Mouse (Mus musculus) intestine, postnatal 0 days (tissue): Measurements from ENCODE around the gene Wfikkn2. TPM values are rescaled to one million over a fixed set of nuclear protein-coding genes. Genes with fewer than 3 reads are reported as not detected.
A peak's percentile ranks its signal among the peaks of the same experiment; 100 is the strongest.

Experiments used
- ATAC-seq: fragments of 200-750 bp; cut with Nextera tagmentation; 2 replicates; pipeline ENCODE4 v1.8.0; 2017; ENCODE audit warnings: mild to moderate bottlenecking, moderate TSS enrichment, moderate library complexity
- H3K27ac ChIP-seq: fragments of 300-500 bp; sonication (generic); 2 replicates; pipeline ENCODE4 v1.5.1; 2014; ENCODE audit warnings: mild to moderate bottlenecking, low read depth, low read length, moderate library complexity
- H3K27me3 ChIP-seq: fragments of 300-500 bp; sonication (generic); replicated peaks from 2 replicates; pipeline ENCODE4 v1.6.1; 2014; ENCODE audit warnings: low read length, mixed read lengths; ENCODE audit not compliant: control insufficient read depth, insufficient read depth
- H3K36me3 ChIP-seq: fragments of 300-500 bp; sonication (generic); 2 replicates; pipeline ENCODE4 v1.6.1; 2014; ENCODE audit warnings: mild to moderate bottlenecking, moderate library complexity; ENCODE audit not compliant: control insufficient read depth, insufficient read depth
- H3K4me1 ChIP-seq: fragments of 300-500 bp; sonication (generic); replicated peaks from 2 replicates; pipeline ENCODE4 v1.6.1; 2014; ENCODE audit warnings: antibody characterized with exemption, low read length, mixed read lengths; ENCODE audit not compliant: control insufficient read depth, insufficient read depth
- H3K4me2 ChIP-seq: fragments of 300-500 bp; sonication (generic); replicated peaks from 2 replicates; pipeline ENCODE4 v1.6.1; 2014; ENCODE audit warnings: low read depth, mild to moderate bottlenecking, moderate library complexity
- H3K4me3 ChIP-seq: fragments of 300-500 bp; sonication (generic); 2 replicates; pipeline ENCODE4 v1.5.1; 2014; ENCODE audit warnings: low read depth, low read length
- H3K9ac ChIP-seq: fragments of 300-500 bp; sonication (generic); 2 replicates; pipeline ENCODE4 v1.6.1; 2014; ENCODE audit warnings: mild to moderate bottlenecking, low read depth, low read length
- H3K9me3 ChIP-seq: fragments of 300-500 bp; sonication (generic); 2 replicates; pipeline ENCODE4 v1.6.1; 2016; ENCODE audit warnings: mixed run types; ENCODE audit not compliant: control insufficient read depth
- CTCF ChIP-seq: sonication (generic); IDR thresholded peaks from 2 replicates; pipeline ENCODE4 v1.5.1; 2016; ENCODE audit warnings: low read depth, mild to moderate bottlenecking, control low read depth, antibody characterized with exemption, moderate library complexity
- WGBS: fragments of 180-500 bp; shearing (Covaris S2); extraction: QIAGEN DNeasy Blood & Tissue Kit; methylation state at CpG from one replicate; pipeline ENCODE4 v1.1.7; 2014; 5-methylcytosine and 5-hydroxymethylcytosine counted together
- polyA plus RNA-seq: library from polyadenylated mRNA; unstranded; fragments of >200 nt; fragmentation: Nextera tagmentation; extraction: Ambion mirVana; gene quantifications from 2 replicates; pipeline ENCODE4 v1.2.1, GENCODE M21; 2015

Wfikkn2 gene
- polyA plus RNA-seq, 1 experiment from 2014 or later: 0.66 TPM

DNA sequence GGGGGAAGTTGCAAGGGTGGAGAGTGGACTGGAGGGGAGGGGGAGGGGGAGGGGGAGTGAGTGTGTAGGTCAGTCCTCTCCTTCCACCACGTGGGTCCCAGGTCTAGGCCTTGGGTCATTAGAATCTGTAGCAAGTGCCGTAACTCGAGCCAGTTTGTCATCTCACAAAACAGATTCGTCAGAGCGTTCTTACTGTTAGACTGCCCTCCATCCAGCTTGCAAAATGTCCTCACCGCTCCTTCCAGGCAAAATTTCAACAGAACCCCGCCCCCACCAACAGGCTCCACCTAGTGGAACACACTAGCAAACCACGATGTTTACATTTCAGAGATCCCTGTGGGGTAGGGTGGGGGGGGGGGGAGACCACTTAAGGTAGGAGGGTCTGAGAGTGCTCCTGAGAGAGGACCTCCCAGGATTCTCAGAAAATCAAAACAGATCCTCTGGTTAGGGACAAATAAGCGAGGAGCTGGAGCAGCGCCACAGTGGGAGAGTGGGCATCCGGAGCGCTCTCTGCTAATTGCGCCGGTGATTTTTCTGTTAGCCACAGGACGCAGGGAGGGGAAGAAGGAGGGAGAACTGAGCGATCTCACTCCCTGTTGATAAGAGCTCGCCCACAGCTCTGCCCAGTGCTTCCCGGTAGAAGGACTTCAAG, 19.5 kb upstream of the Wfikkn2 start:
- Histone ChIP-seq H3K27ac (no peak overlapping the region), H3K36me3 (no peaks in the 10 kb centered on the region), H3K4me3 (peak overlapping the region; percentile 20), H3K9ac (0 out of 2 replicates have a peak overlapping the region, but pooled peaks have one; percentile 1), H3K9me3 (no peaks in the 10 kb centered on the region), H3K27me3 (no peaks in the 10 kb centered on the region), H3K4me2 (peak overlapping the region; percentile 62), H3K4me1 (0 out of 2 replicates have a peak, but pooled peaks cover 3% of the 10 kb centered on the region)
- 7% methylated on average over 18 of the region's 18 CpGs for WGBS
- peak; percentile 66 for TF ChIP-seq CTCF
- peak; percentile 31; the same call in 1 of the 2 replicates for ATAC-seq

DNA sequence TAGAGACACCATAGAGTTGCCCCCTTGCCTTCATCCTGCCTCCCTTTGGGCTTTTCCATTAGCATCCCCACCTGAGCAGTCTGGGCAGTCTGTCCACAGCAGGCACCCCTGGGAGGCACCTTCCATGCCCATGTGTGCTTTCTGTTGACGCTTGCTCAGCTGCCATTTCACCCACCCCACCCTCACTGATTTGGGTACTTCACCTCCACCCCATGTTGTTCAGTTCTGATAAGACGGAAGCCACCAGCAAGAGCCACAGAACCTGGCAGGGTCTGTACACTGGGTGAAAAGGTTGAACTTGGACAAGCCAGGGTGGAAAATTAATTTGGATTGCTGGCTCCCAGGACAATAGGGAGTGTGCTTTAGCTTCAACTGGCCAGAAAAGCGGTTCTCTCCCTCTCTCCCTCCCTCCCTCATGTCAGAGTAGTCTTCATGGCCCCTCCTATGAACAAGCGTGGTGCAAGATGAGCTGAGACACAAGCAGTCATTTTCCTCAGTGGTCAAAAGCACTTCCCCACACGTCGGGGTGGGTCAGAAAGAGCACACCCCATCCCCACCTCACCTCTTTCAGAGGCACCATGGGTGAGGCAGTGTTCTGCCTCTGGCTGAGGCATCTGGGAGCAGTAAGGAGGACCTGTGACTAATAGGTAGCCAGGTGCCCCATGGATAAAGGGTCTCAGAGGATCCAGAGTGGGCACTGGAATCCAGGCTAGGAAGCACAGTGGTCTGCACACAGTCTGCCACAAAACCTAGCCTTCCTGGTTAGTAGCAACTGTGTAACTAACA, 16.0 kb upstream of the Wfikkn2 start:
- Histone ChIP-seq H3K4me3 (no peak overlapping the region), H3K9me3 (no peaks in the 10 kb centered on the region), H3K27ac (no peak overlapping the region), H3K9ac (no peak overlapping the region), H3K36me3 (no peaks in the 10 kb centered on the region), H3K4me2 (no peak overlapping the region), H3K27me3 (no peaks in the 10 kb centered on the region), H3K4me1 (0 out of 2 replicates have a peak, but pooled peaks cover 3% of the 10 kb centered on the region)
- ATAC-seq: no peak
- 67% methylated on average over 6 of the region's 6 CpGs for WGBS
- TF ChIP-seq CTCF: no peak

DNA sequence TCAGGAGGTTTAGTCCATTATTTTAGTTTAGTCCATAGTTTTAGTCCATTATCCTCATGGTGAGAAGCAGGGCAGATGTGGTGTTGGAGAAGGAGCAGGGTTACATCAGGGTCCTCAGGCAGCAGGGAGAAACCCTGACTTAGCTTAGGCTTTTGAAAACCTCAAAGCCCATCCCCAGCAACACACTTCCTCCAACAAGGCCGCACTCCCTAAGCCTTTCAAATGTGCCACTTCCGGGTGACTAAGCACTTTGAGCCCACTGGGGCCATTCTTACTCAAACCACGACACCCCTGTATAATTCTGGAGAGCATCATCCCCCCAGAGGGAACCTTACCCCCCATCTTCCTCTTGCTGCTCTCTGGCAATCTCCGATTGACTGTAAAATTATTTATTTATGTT, 14.0 kb upstream of the Wfikkn2 start:
- no peak for TF ChIP-seq CTCF
- 79% methylated on average over 4 of the region's 4 CpGs for WGBS
- no peaks in the 10 kb centered on the region for H3K36me3 ChIP-seq

DNA sequence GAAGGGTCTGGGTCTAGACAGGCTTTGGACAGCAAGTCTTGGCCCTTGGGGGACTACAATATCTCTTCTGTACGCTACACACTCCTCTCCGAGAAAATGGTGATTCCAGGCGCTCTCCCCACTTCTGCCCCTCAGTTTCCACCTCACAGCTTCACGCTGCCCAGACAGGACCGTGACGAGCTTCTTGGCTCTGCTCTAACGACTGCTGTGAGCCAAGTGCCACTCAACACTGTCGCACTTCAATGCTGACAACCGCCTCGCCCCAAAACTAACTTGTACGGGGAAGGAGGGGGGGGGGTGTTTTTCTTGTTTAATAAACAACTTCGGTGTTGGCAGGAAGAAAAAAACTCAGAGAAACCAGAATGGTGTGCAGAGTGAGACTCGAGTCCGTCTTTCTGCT, 12.2 kb upstream of the Wfikkn2 start:
- Histone ChIP-seq H3K9ac (no peak overlapping the region), H3K36me3 (no peaks in the 10 kb centered on the region), H3K4me1 (no peaks in the 10 kb centered on the region), H3K27me3 (no peaks in the 10 kb centered on the region), H3K4me2 (no peak overlapping the region), H3K27ac (no peak overlapping the region), H3K4me3 (no peak overlapping the region), H3K9me3 (no peaks in the 10 kb centered on the region)
- ATAC-seq: no peak
- WGBS: 77% methylated on average over 14 of the region's 14 CpGs
- TF ChIP-seq CTCF: no peak

More for the DNA sequence above, 14.0 kb upstream of the Wfikkn2 start:
- Histone ChIP-seq H3K4me3 (no peak overlapping the region), H3K9ac (no peak overlapping the region), H3K27me3 (no peaks in the 10 kb centered on the region), H3K9me3 (no peaks in the 10 kb centered on the region), H3K27ac (no peak overlapping the region), H3K4me2 (no peak overlapping the region), H3K4me1 (no peaks in the 10 kb centered on the region)
- no peak for ATAC-seq

DNA sequence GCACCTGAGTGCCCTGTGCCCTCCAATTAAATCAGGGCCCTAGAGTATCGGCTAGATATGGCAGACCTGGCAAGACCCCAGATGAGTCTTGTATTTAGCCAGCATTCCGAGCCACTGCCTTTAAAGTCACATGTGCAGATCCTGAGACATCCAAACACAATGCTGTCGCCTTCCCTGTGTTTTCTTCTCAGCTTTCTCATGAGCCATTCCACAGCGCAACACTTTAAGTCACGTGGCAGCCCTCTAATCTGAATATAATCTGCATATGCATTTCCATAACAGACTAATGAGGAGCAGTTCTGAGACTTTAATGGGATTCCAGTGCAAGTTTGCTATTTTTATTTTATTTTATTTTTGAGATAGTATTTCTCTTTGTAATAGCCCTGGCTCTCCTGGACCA, 9.9 kb upstream of the Wfikkn2 start:
- no peak for TF ChIP-seq CTCF
- H3K36me3 ChIP-seq: no peaks in the 10 kb centered on the region
- no peak overlapping the region for H3K9ac ChIP-seq
- H3K4me1 ChIP-seq: no peaks in the 10 kb centered on the region
- H3K27ac ChIP-seq: no peak overlapping the region
- H3K4me3 ChIP-seq: no peak overlapping the region
- WGBS: 80% methylated on average over 5 of the region's 5 CpGs
- H3K9me3 ChIP-seq: no peaks in the 10 kb centered on the region
- no peak for ATAC-seq
- H3K4me2 ChIP-seq: no peak overlapping the region
- no peaks in the 10 kb centered on the region for H3K27me3 ChIP-seq

DNA sequence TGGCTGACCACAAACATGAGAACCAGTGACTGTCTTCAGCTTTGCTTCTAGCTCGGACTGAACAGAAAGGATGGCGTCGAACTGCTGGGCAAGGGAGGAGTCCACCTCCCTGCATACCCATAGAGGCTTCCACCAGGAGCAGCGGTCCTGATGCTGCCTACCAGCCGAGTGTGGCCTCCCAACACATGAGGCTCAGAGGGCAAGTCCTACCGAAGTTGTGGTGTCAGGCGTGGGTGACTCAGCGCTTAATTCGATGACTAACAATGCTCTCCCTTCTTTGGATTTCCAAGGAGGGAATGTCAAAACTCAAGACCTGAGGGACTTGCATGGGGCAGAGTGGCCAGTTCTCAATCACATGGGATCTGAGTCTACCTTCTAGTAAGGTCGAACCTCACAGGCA, 7.9 kb upstream of the Wfikkn2 start:
- Histone ChIP-seq H3K9me3 (no peaks in the 10 kb centered on the region), H3K4me3 (no peak overlapping the region), H3K36me3 (no peaks in the 10 kb centered on the region), H3K4me2 (no peak overlapping the region), H3K27me3 (no peaks in the 10 kb centered on the region), H3K27ac (no peak overlapping the region), H3K4me1 (no peaks in the 10 kb centered on the region), H3K9ac (no peak overlapping the region)
- no peak for ATAC-seq
- no peak for TF ChIP-seq CTCF
- WGBS: 85% methylated on average over 10 of the region's 10 CpGs
